Mouse (Mus musculus): ENCODE measurements around the gene Atl3.

- TF ChIP-seq POLR2AphosphoS5 (IDR thresholded peaks at IDR 0.05; ENCODE audit: insufficient replicate concordance, low read depth, low read length) (no peak), CTCF (IDR thresholded peaks at IDR 0.05; ENCODE audit: low read depth, low read length) (no peak), GATA1 (IDR thresholded peaks at IDR 0.05; ENCODE audit: borderline replicate concordance, low read length) (no peak), GATA2 (IDR thresholded peaks at IDR 0.05; ENCODE audit: borderline replicate concordance, low read depth, low read length) (no peak)
Measured at GRCm38 (mm10) chr19:7533891-7534290, 40.1 kb downstream of the Atl3 start.

Measured in G1E (cell line).